Mouse (Mus musculus) midbrain, embryonic 15.5 days (tissue): ENCODE data around the gene Shc3. TPM values are rescaled to one million over a fixed set of nuclear protein-coding genes. Genes with fewer than 3 reads are reported as not detected.

Source experiments
- ATAC-seq: fragments of 200-750 bp; cut with Nextera tagmentation; replicated peaks from 2 replicates; pipeline ENCODE4 v1.8.0; 2017; ENCODE audit warnings: moderate TSS enrichment
- H3K27ac ChIP-seq: fragments of 300-500 bp; sonication (generic); 2 replicates; pipeline ENCODE4 v1.5.1; 2015; ENCODE audit warnings: mild to moderate bottlenecking, inconsistent platforms
- H3K27me3 ChIP-seq: fragments of 300-500 bp; sonication (generic); replicated peaks from 2 replicates; pipeline ENCODE4 v1.6.1; 2015; ENCODE audit warnings: inconsistent platforms
- H3K36me3 ChIP-seq: fragments of 300-500 bp; sonication (generic); replicated peaks from 2 replicates; pipeline ENCODE4 v1.6.1; 2015; ENCODE audit warnings: inconsistent platforms
- H3K4me1 ChIP-seq: fragments of 300-500 bp; sonication (generic); 2 replicates; pipeline ENCODE4 v1.6.1; 2015; ENCODE audit warnings: inconsistent platforms
- H3K4me2 ChIP-seq: fragments of 300-500 bp; sonication (generic); 2 replicates; pipeline ENCODE4 v1.6.1; 2015; ENCODE audit warnings: inconsistent platforms, mild to moderate bottlenecking, moderate library complexity
- H3K4me3 ChIP-seq: fragments of 300-500 bp; sonication (generic); 2 replicates; pipeline ENCODE4 v1.5.1; 2015; ENCODE audit warnings: mild to moderate bottlenecking, inconsistent platforms
- H3K9ac ChIP-seq: fragments of 300-500 bp; sonication (generic); 2 replicates; pipeline ENCODE4 v1.6.1; 2015; ENCODE audit warnings: mild to moderate bottlenecking, inconsistent platforms
- H3K9me3 ChIP-seq: fragments of 300-500 bp; sonication (generic); 2 replicates; pipeline ENCODE4 v1.6.1; 2016; ENCODE audit warnings: inconsistent platforms
- WGBS: fragments of 180-500 bp; shearing (Covaris S2); methylation state at CpG from one replicate; pipeline ENCODE4 v1.1.7; 2015; ENCODE audit warnings: mixed read lengths; 5-methylcytosine and 5-hydroxymethylcytosine counted together
- polyA plus RNA-seq: library from polyadenylated mRNA; unstranded; fragments of >200 nt; fragmentation: Nextera tagmentation; extraction: Ambion mirVana; gene quantifications from 2 replicates; pipeline ENCODE4 v1.2.1, GENCODE M21; 2015

Shc3 gene
- polyA plus RNA-seq, 1 experiment from 2014 or later = 8.1 TPM

DNA sequence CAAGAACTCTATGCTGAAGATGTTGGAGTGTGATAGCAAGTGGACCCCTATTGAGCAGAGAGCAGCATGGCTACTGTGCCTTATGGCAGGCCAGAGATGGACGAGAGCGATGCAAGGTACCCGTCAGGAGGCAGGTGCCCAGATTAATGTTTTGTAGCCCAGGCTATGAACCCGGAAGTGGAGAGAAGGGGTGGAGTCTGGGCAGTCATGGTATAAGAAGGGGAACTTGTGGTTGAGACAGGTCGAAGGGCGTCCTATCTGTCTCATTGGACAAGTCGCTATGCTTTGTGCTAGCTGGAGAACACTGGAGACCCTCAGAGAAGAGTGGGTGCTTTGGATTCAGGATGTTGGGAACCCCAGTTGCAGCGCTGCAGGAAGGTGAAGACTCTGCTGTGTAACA is 30.9 kb upstream of the Shc3 start:
- ATAC-seq = no peak
- H3K27me3 ChIP-seq = 0 out of 2 replicates have a peak, but pooled peaks cover 9% of the 10 kb centered on the region
- no peak overlapping the region for H3K9ac ChIP-seq
- no peaks in the 10 kb centered on the region for H3K9me3 ChIP-seq
- H3K4me3 ChIP-seq = no peak overlapping the region
- H3K36me3 ChIP-seq = no peaks in the 10 kb centered on the region
- no peak overlapping the region for H3K4me2 ChIP-seq
- 94% methylated on average over 8 of the region's 8 CpGs for WGBS
- H3K27ac ChIP-seq = no peak overlapping the region
- peaks cover 17% of the 10 kb centered on the region for H3K4me1 ChIP-seq

DNA sequence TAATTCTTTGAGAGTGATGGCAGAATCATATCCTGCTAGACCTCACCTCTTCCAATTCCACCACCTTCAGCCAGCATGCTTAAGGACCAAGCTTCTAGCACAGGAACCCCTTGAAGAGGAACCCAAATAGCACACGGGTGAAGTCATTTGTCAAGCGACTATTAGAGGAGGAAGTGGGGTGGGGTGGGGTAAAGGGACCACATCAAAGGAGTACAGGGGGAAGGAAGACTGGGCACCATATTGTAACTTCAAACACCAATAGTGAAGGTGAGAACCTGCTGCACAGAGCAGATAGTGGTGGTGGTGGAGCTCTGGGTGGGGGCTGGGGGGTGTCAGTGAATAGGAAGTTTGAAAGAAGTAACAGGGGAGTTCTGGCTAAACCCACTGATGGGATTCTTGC is 28.8 kb upstream of the Shc3 start:
- no peak for ATAC-seq
- no peaks in the 10 kb centered on the region for H3K36me3 ChIP-seq
- no peak overlapping the region for H3K27ac ChIP-seq
- WGBS = 81% methylated on average over 2 of the region's 2 CpGs
- H3K4me3 ChIP-seq = no peak overlapping the region
- H3K9me3 ChIP-seq = no peaks in the 10 kb centered on the region
- H3K9ac ChIP-seq = no peak overlapping the region
- no peak overlapping the region for H3K4me2 ChIP-seq
- H3K4me1 ChIP-seq = peaks cover 12% of the 10 kb centered on the region
- 0 out of 2 replicates have a peak, but pooled peaks cover 9% of the 10 kb centered on the region for H3K27me3 ChIP-seq

DNA sequence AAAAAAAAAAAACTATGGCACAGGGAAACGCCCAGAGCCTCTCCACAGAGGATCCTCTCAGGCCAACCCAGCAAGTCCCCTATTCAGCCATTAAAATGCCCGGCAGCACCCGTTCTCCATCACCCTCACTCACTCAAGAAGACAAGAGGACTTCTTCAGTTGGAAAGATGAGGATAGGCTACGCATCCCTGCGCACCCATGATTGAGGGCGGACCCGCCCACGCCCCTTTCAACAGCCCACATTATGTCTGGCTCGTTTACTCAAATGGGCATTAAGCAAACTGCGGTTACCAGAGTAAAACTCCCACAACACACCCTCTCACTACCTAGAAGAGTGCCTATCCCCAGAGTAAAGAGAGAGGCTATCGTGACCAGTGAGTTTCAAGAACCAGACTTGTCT is 26.2 kb upstream of the Shc3 start:
- Histone ChIP-seq H3K9me3 (no peaks in the 10 kb centered on the region), H3K4me3 (peak overlapping the region; percentile 57), H3K9ac (no peak overlapping the region), H3K27ac (no peak overlapping the region), H3K36me3 (no peaks in the 10 kb centered on the region), H3K27me3 (0 out of 2 replicates have a peak, but pooled peaks cover 9% of the 10 kb centered on the region), H3K4me2 (peak overlapping the region; percentile 100), H3K4me1 (peaks cover 8% of the 10 kb centered on the region; the same call in 1 of the 2 replicates)
- peak; percentile 48 for ATAC-seq
- 30% methylated on average over 11 of the region's 11 CpGs for WGBS

DNA sequence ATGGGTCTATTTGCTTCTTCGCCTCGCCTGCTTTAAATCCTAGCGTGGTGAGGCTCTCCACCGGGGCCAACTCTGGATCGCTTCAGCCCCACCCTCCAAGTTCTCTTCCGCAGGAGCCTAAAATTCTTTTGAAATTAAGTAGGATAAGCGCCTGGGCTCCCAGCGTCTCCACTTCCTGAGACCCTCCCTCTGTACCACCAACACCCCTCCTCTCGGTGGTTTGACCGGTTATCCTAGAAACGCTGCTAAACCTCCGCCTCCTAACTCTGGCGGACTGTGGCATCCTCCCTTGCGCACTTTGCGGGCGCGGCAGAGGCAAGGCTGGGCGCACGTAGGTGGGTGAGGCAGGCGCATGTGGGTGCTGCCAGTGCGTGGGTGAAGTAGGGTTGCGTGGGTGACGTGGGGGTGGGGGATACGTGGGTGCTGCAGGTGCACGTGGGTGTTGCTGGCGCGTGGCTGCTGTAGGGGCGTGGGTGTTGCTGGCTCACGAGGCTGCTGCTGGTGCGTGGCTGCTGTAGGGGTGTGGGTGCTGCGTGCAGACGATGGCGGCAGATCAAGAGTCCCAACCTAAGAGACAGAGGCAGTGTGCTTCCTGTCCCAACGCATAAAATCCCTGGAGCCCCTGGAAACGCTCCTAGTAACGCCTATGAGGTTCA is 25.6 kb upstream of the Shc3 start:
- no peaks in the 10 kb centered on the region for H3K36me3 ChIP-seq
- H3K4me2 ChIP-seq = peak overlapping the region; percentile 100
- no peak overlapping the region for H3K27ac ChIP-seq
- peaks cover 8% of the 10 kb centered on the region; the same call in 1 of the 2 replicates for H3K4me1 ChIP-seq
- peak; percentile 84 for ATAC-seq
- H3K4me3 ChIP-seq = peak overlapping the region; percentile 57
- WGBS = under 1% methylated on average over 36 of the region's 36 CpGs
- peak overlapping the region; percentile 57 for H3K9ac ChIP-seq
- H3K27me3 ChIP-seq = 0 out of 2 replicates have a peak, but pooled peaks cover 9% of the 10 kb centered on the region
- no peaks in the 10 kb centered on the region for H3K9me3 ChIP-seq

DNA sequence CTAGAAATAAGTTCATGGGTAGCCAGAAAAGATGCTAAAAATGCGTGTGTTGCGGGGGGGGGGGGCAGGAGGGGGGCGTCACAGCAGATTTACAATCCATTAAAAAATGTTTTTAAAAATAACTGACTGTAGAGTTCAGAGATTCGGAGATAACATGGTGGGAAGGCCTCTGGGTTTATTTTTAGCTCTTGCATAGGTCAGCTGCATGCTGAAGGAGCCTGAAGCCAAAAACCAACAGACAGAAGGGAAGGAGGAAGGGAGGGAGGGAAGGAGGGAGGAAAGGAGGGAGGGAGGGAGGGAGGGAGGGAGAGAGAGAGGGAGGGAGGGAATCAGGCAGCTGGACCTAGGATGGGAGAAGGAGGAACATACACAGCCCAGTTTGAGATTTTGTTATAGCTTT is 18.8 kb upstream of the Shc3 start:
- Histone ChIP-seq H3K27me3 (no peaks in the 10 kb centered on the region), H3K4me1 (no peaks in the 10 kb centered on the region), H3K27ac (no peak overlapping the region), H3K4me3 (no peak overlapping the region), H3K9me3 (no peaks in the 10 kb centered on the region), H3K4me2 (no peak overlapping the region), H3K36me3 (no peaks in the 10 kb centered on the region), H3K9ac (no peak overlapping the region)
- ATAC-seq = no peak
- WGBS = 66% methylated on average over 4 of the region's 4 CpGs

DNA sequence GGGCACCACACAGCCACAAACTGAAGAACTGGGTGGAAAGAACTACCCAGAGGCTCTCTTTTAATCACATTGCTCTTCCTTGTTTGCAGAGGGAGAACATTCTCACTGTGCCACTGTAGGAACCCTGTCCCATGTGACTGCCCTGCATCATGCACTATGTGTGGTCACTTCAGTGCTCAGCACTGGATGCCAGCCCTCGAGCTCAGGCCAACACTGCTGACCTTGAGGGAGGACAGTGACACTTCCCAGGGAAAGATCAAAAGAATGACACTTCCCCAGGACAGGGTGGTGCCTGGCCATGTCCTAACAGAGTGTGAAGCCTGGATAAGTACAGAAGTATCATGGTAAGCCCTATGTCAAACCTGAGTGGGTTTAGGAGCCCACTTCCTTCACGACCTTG is 13.0 kb upstream of the Shc3 start:
- H3K4me3 ChIP-seq = no peak overlapping the region
- H3K27me3 ChIP-seq = no peaks in the 10 kb centered on the region
- no peak for ATAC-seq
- H3K4me2 ChIP-seq = no peak overlapping the region
- H3K9me3 ChIP-seq = no peaks in the 10 kb centered on the region
- H3K4me1 ChIP-seq = peaks cover 26% of the 10 kb centered on the region
- 78% methylated on average over 2 of the region's 2 CpGs for WGBS
- H3K36me3 ChIP-seq = no peaks in the 10 kb centered on the region
- H3K27ac ChIP-seq = no peak overlapping the region
- H3K9ac ChIP-seq = no peak overlapping the region

DNA sequence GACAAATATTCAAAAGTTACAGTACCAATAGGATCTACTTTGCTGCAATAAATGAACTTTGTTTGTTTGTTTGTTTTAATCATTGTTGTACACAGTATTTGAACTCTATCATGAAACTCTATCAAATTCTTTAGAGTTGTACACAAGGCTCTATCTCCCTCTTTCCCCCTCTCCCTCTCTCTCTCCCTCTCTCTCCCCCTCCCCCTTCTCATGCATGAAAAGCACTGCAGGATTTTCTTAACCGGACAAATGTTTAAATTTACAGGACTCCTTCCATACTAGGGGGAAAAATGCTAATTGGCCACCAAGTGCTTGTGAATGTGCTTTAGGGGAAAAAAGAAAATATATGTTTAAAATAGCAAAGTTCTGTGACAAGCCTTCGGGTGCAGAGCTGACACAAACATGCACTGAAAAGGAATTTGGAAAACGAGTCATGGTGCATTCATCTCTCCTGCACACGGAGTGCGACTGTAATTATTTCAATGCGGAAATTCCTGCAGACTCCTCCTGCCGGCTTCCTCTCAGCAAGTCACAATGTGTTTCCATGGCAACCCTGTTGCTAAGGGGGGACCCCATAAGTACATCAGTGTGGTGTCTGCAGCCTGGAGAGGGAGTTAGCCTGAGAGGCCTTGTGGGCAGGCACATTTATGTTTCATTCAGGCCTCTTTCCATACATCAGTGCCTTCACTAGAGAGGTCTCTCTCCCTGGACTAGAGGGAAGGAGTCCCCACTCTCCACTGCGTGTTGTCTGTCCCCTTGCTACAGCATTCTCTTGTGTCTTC is 11.2 kb upstream of the Shc3 start:
- Histone ChIP-seq H3K9me3 (no peaks in the 10 kb centered on the region), H3K27me3 (no peaks in the 10 kb centered on the region), H3K4me1 (peaks cover 26% of the 10 kb centered on the region), H3K27ac (peak overlapping the region; percentile 72), H3K4me3 (peak overlapping the region; percentile 13; the same call in 1 of the 2 replicates), H3K4me2 (peak overlapping the region; percentile 48), H3K36me3 (no peaks in the 10 kb centered on the region), H3K9ac (no peak overlapping the region)
- ATAC-seq = peak; percentile 98
- 2% methylated on average over 8 of the region's 8 CpGs for WGBS

DNA sequence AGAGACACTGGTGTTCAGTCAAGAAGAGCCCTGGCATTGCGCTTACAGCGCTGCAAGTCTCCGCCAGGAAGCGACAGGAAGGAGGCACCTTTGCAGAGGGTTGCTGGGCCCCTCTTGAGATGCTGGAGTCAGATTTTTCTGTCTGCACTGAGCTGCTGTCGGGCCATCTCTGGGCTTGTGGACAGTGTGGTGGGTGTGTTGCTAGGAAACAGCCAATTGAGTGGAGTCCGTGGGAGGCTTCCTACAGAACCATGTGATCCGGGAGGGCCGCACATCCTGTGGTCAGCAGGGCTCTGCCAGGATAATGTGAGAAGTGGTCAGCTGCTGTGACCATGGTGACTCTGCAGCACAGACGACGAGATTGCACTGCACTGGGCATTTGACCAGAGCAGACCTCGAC is 4.6 kb upstream of the Shc3 start:
- Histone ChIP-seq H3K27me3 (no peaks in the 10 kb centered on the region), H3K4me1 (peaks cover 20% of the 10 kb centered on the region), H3K36me3 (no peaks in the 10 kb centered on the region), H3K9me3 (no peaks in the 10 kb centered on the region), H3K4me3 (no peak overlapping the region), H3K9ac (no peak overlapping the region), H3K4me2 (peak overlapping the region; percentile 11), H3K27ac (peak overlapping the region; percentile 36; the same call in 1 of the 2 replicates)
- 18% methylated on average over 11 of the region's 11 CpGs for WGBS
- ATAC-seq = peak; percentile 56

DNA sequence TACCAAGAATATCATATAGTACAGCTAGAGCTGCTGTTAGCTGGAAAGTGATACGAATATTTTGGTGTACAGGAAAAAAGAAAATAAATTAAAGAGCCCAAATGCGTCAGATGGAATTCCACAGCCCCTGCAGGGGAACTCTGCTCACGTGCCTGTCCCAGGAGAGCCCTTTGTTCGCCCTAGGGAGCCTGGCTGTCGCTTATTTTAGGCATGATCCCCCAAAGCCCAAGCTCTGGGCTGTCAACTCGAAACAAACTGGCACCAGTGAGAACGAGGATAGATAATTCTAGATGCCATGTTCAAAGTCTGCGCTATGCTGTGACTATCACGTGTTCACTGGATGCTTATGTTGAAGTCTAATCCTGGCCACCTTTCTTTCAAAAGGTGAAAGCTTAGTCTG is 892 bp upstream of the Shc3 start:
- Histone ChIP-seq H3K9ac (peak overlapping the region; percentile 29), H3K4me1 (peaks cover 53% of the 10 kb centered on the region)

DNA sequence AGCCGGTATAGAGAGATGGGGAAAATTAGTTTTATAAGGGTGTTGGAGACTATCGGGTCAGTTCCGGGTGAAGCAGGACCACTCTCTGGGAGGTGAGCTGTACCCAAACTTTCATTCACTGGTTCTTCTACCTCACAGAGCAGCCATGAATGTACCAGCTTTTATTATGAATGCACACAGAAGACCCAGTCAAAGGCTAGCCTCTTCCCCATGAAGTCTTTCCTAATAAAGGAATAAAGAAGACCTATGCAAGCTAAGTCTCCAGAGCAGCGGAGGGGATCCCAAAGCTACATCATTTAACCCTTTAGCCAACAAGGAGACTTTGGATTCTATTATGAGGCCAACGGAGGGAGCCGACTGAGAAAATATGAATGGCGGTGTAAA is 458 bp upstream of the Shc3 start:
- no peaks in the 10 kb centered on the region for H3K9me3 ChIP-seq
- H3K4me3 ChIP-seq = peak overlapping the region; percentile 57
- peak overlapping the region; percentile 29 for H3K9ac ChIP-seq
- H3K36me3 ChIP-seq = no peaks in the 10 kb centered on the region
- peak overlapping the region; percentile 96 for H3K4me2 ChIP-seq
- ATAC-seq = peak; percentile 72
- peaks cover 53% of the 10 kb centered on the region for H3K4me1 ChIP-seq
- peaks cover 7% of the 10 kb centered on the region; the same call in 1 of the 2 replicates for H3K27me3 ChIP-seq
- peak overlapping the region; percentile 81 for H3K27ac ChIP-seq
- 1% methylated on average over 7 of the region's 7 CpGs for WGBS

More for the DNA sequence above, 892 bp upstream of the Shc3 start:
- Histone ChIP-seq H3K4me3 (peak overlapping the region; percentile 57), H3K9me3 (no peaks in the 10 kb centered on the region), H3K4me2 (peak overlapping the region; percentile 96), H3K36me3 (no peaks in the 10 kb centered on the region), H3K27me3 (peaks cover 7% of the 10 kb centered on the region; the same call in 1 of the 2 replicates), H3K27ac (peak overlapping the region; percentile 81)
- ATAC-seq = no peak; the same call in 1 of the 2 replicates
- WGBS = under 1% methylated on average over 9 of the region's 9 CpGs

DNA sequence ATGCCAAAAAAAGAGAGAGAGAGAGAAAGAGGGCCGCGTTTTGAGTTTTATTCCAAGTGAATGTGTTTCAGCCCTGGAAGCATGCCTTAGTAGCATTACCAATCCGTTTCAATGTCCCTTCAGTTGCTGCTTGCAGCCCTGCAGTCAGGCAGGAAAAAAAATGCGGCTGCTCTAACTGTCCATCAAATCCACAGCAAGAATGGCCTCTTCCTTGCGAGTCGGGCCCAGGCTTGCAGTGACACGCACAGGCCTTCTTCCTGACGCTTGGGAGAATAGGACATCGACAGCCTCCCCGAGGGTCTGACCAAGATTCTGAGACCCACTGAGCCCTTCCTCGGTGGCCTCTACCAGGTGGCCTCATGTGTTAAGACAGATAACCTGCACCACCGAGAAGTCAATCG is 718 bp downstream of the Shc3 start:
- WGBS = 1% methylated on average over 13 of the region's 13 CpGs
- no peaks in the 10 kb centered on the region for H3K9me3 ChIP-seq
- peak overlapping the region; percentile 96 for H3K4me2 ChIP-seq
- H3K9ac ChIP-seq = peak overlapping the region; percentile 46
- peaks cover 47% of the 10 kb centered on the region for H3K4me1 ChIP-seq
- peak; percentile 2 for ATAC-seq
- no peaks in the 10 kb centered on the region for H3K36me3 ChIP-seq
- H3K27ac ChIP-seq = peak overlapping the region; percentile 81
- H3K27me3 ChIP-seq = peaks cover 7% of the 10 kb centered on the region; the same call in 1 of the 2 replicates
- H3K4me3 ChIP-seq = peak overlapping the region; percentile 57

DNA sequence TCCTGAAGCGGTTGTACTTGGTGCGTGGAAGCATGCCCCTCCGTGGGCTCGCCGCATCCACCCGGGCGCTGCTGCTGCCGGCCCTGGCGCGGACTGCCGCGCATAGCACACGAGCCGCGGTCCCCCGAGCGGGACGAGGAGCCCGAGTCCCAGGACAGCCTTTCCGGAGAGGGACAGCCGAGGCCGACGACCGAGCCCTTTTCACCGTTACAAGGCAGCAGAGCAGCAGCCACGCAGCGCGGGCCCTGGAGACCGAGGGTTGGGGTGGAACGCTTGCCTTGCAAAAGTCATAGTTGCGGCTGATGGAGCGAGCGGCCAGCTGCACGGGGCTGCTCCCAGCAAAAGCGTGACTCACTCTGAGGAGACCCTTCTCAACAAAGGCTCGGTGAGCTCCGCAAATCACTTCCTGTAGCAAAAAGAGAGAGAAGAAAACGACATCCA is 1.8 kb downstream of the Shc3 start:
- Histone ChIP-seq H3K4me3 (peak overlapping the region; percentile 57), H3K4me2 (peak overlapping the region; percentile 96), H3K4me1 (peaks cover 46% of the 10 kb centered on the region), H3K9me3 (no peaks in the 10 kb centered on the region), H3K9ac (peak overlapping the region; percentile 57), H3K27ac (peak overlapping the region; percentile 1; the same call in 1 of the 2 replicates), H3K27me3 (peaks cover 7% of the 10 kb centered on the region; the same call in 1 of the 2 replicates), H3K36me3 (no peaks in the 10 kb centered on the region)
- WGBS = under 1% methylated on average over 38 of the region's 38 CpGs
- no peak for ATAC-seq
